Mouse (Mus musculus) adrenal gland, adult 18-20 months (tissue): Measurements from ENCODE around the gene Cd47. TPM values are rescaled to one million over a fixed set of nuclear protein-coding genes. Genes with fewer than 3 reads are reported as not detected.

ENCODE experiments used
- DNase-seq, 2 experiments: peaks; one replicate each; pipeline ENCODE4 v3.0.0; 2021 to 2022; ENCODE audit warnings: low spot score in 2 of 2
- total RNA-seq, 2 experiments: library from RNA; stranded (reverse); gene quantifications; 1 replicate in 1 of 2; 2 replicates in 1 of 2; pipeline ENCODE4 v1.2.3; 2021

Cd47 gene
- total RNA-seq, 2 experiments from 2014 or later, result 87.8 to 195 TPM

GRCm38 (mm10) chr16:49943726-49944125 lies 143.4 kb downstream of the Cd47 start:
- DNase-seq, result no peak

GRCm38 (mm10) chr16:49945084-49945483 lies 144.8 kb downstream of the Cd47 start:
- DNase-seq, result no peak

- DNase-seq, result no peak
Measured at GRCm38 (mm10) chr16:49947049-49947448, 146.7 kb downstream of the Cd47 start.

GRCm38 (mm10) chr16:49947610-49948009 lies 147.3 kb downstream of the Cd47 start:
- no peak for DNase-seq

- no peak for DNase-seq
Measured at GRCm38 (mm10) chr16:49948287-49948686, 148.0 kb downstream of the Cd47 start.

GRCm38 (mm10) chr16:49949261-49949660 lies 148.9 kb downstream of the Cd47 start:
- no peak for DNase-seq

GRCm38 (mm10) chr16:49950340-49950739 lies 150.0 kb downstream of the Cd47 start:
- DNase-seq, result no peak

GRCm38 (mm10) chr16:49951288-49951691 lies 151.0 kb downstream of the Cd47 start:
- no peak for DNase-seq

GRCm38 (mm10) chr16:49951925-49952523 lies 151.7 kb downstream of the Cd47 start:
- no peak for DNase-seq

- no peak for DNase-seq
Measured at GRCm38 (mm10) chr16:49953817-49954216, 153.5 kb downstream of the Cd47 start.

- DNase-seq, result no peak
Measured at GRCm38 (mm10) chr16:49954909-49955308, 154.6 kb downstream of the Cd47 start.

GRCm38 (mm10) chr16:49955325-49955724 lies 155.0 kb downstream of the Cd47 start:
- DNase-seq, result no peak

GRCm38 (mm10) chr16:49955952-49956351 lies 155.6 kb downstream of the Cd47 start:
- no peak for DNase-seq

- no peak for DNase-seq
Measured at GRCm38 (mm10) chr16:49956531-49957302, 156.4 kb downstream of the Cd47 start.

- no peak for DNase-seq
Measured at GRCm38 (mm10) chr16:49958900-49959436, 158.6 kb downstream of the Cd47 start.

GRCm38 (mm10) chr16:49962305-49962704 lies 162.0 kb downstream of the Cd47 start:
- no peak for DNase-seq

GRCm38 (mm10) chr16:49964321-49964986 lies 164.1 kb downstream of the Cd47 start:
- DNase-seq, result no peak

Other genes with a start within 250 kb of the Cd47 start
- gene Ift57, start 101.3 kb upstream of the Cd47 start, total RNA-seq, result 10 to 100 TPM; 25.9 to 33.2 TPM